Mouse (Mus musculus) stomach, postnatal 0 days (tissue): ENCODE results near the gene Homer2. TPM values are rescaled to one million over a fixed set of nuclear protein-coding genes. Genes with fewer than 3 reads are reported as not detected.
A peak's percentile ranks its signal among the peaks of the same experiment; 100 is the strongest.

Source experiments
- ATAC-seq: fragments of 200-750 bp; cut with Nextera tagmentation; 2 replicates; pipeline ENCODE4 v1.8.0; 2017; ENCODE audit not compliant: low FRiP score, low TSS enrichment
- DNase-seq: peaks from one replicate; pipeline ENCODE4 v3.0.0-alpha.2; 2016; ENCODE audit warnings: low spot score
- H3K27ac ChIP-seq: fragments of 300-500 bp; sonication (generic); replicated peaks from 2 replicates; pipeline ENCODE4 v1.5.1; 2014; ENCODE audit warnings: mild to moderate bottlenecking, control low read depth
- H3K27me3 ChIP-seq: fragments of 300-500 bp; sonication (generic); 2 replicates; pipeline ENCODE4 v1.6.1; 2014; ENCODE audit warnings: low read length; ENCODE audit not compliant: control insufficient read depth, insufficient read depth
- H3K36me3 ChIP-seq: fragments of 300-500 bp; sonication (generic); 2 replicates; pipeline ENCODE4 v1.6.1; 2014; ENCODE audit warnings: low read length, mixed read lengths; ENCODE audit not compliant: control insufficient read depth, insufficient read depth
- H3K4me1 ChIP-seq: fragments of 300-500 bp; sonication (generic); replicated peaks from 2 replicates; pipeline ENCODE4 v1.6.1; 2014; ENCODE audit warnings: antibody characterized with exemption; ENCODE audit not compliant: control insufficient read depth, insufficient read depth
- H3K4me2 ChIP-seq: fragments of 300-500 bp; sonication (generic); replicated peaks from 2 replicates; pipeline ENCODE4 v1.6.1; 2014; ENCODE audit warnings: low read depth, mild to moderate bottlenecking, control low read depth, moderate library complexity
- H3K4me3 ChIP-seq: fragments of 300-500 bp; sonication (generic); 2 replicates; pipeline ENCODE4 v1.5.1; 2014; ENCODE audit warnings: low read depth, low read length, control low read depth
- H3K9ac ChIP-seq: fragments of 300-500 bp; sonication (generic); 2 replicates; pipeline ENCODE4 v1.6.1; 2014; ENCODE audit warnings: mild to moderate bottlenecking, low read length, control low read depth, mixed read lengths
- H3K9me3 ChIP-seq: fragments of 300-500 bp; sonication (generic); 2 replicates; pipeline ENCODE4 v1.6.1; 2016; ENCODE audit warnings: low read length; ENCODE audit not compliant: control insufficient read depth
- CTCF ChIP-seq: IDR thresholded peaks from 2 replicates; pipeline ENCODE4 v1.5.1; 2016; ENCODE audit warnings: antibody characterized with exemption, low read depth, mild to moderate bottlenecking, moderate library complexity
- EP300 ChIP-seq: optimal IDR thresholded peaks from 2 replicates; pipeline ENCODE3; 2016; ENCODE audit warnings: antibody characterized with exemption
- WGBS: fragments of 180-500 bp; shearing (Covaris S2); extraction: QIAGEN DNeasy Blood & Tissue Kit; methylation state at CpG from one replicate; pipeline ENCODE4 v1.1.7; 2014; 5-methylcytosine and 5-hydroxymethylcytosine counted together
- polyA plus RNA-seq: library from polyadenylated mRNA; unstranded; fragments of >200 nt; fragmentation: Nextera tagmentation; extraction: Ambion mirVana; gene quantifications from 2 replicates; pipeline ENCODE4 v1.2.1, GENCODE M21; 2015

The Homer2 gene
- polyA plus RNA-seq, 1 experiment from 2014 or later = 47.4 TPM

DNA sequence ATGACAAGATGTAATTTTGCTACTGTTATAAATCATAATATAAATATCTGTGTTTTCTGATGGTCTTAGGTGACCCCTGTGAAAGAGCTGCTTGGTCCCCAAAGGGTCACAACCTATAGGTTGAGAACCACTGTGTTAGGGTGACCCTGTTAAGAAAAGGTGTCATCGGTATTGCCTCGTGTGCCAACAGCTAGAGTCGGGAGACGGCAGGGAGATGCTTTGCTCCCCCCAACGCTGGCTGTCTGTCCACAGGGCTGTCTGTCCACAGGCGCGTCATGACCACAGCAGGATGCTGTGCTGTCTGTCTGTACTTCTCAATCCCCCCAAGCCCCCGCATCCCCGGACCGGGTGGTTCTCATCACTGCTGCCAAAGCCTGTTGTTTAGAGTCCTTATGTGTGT is 131.7 kb downstream of the Homer2 start:
- peaks cover 3% of the 10 kb centered on the region; the same call in 1 of the 2 replicates for H3K4me1 ChIP-seq
- no peak overlapping the region for H3K4me3 ChIP-seq
- TF ChIP-seq EP300 (no peak), CTCF (no peak)
- H3K27ac ChIP-seq = no peak overlapping the region
- no peak overlapping the region for H3K4me2 ChIP-seq
- peaks cover 9% of the 10 kb centered on the region; the same call in 1 of the 2 replicates for H3K36me3 ChIP-seq
- DNase-seq (no peak), ATAC-seq (no peak)
- WGBS = 92% methylated on average over 10 of the region's 10 CpGs
- H3K9me3 ChIP-seq = no peaks in the 10 kb centered on the region
- H3K27me3 ChIP-seq = no peaks in the 10 kb centered on the region
- no peak overlapping the region for H3K9ac ChIP-seq

DNA sequence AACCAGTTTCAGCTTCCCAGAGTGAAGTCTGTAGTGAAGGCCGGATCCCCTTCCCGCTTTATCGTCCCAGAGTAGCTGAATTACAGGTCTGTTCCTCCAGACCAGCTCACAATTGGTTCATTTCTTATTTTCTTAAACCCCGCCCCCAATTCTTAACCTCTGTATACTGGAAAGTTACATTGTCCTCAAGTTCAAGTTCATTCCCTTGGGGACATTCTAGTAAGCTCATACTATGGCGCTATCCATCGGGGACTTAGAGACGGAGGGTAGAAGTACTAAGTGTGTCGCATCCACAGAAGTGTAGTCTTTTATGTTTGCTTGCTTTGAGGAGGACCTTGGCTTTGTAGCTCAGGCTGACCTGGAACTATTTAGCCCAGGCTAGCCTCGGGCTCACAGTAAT is 133.5 kb downstream of the Homer2 start:
- Histone ChIP-seq H3K27ac (no peak overlapping the region), H3K36me3 (peaks cover 9% of the 10 kb centered on the region; the same call in 1 of the 2 replicates), H3K9me3 (no peaks in the 10 kb centered on the region), H3K27me3 (no peaks in the 10 kb centered on the region), H3K4me1 (peaks cover 3% of the 10 kb centered on the region; the same call in 1 of the 2 replicates), H3K4me2 (no peak overlapping the region), H3K4me3 (no peak overlapping the region), H3K9ac (no peak overlapping the region)
- WGBS = 94% methylated on average over 9 of the region's 9 CpGs
- ATAC-seq (no peak), DNase-seq (no peak)
- TF ChIP-seq CTCF (no peak), EP300 (no peak)

DNA sequence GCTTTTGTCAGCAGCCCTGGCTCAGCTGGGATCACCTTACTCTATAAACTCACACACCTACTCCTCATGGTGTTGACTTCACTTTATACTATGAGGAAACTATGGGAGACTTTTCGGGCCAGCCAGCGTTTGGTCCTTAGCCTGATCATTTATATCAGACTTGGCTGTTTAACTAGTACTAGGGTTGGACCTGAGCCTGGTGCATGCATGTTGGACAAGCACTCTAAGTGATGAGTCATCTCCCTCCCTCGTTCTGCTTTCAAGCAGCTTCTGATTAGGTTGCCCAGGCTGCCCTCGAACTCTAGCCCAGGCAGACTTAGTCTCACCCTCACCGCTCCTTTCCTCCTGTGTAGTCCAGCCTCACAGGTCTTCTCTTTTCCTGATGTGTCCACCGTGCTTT is 133.9 kb downstream of the Homer2 start:
- no peak overlapping the region for H3K4me3 ChIP-seq
- H3K27ac ChIP-seq = 0 out of 2 replicates have a peak overlapping the region, but pooled peaks have one; percentile 30
- TF ChIP-seq CTCF (no peak), EP300 (no peak)
- no peaks in the 10 kb centered on the region for H3K9me3 ChIP-seq
- H3K9ac ChIP-seq = no peak overlapping the region
- ATAC-seq (peak; percentile 59), DNase-seq (peak; percentile 42)
- no peak overlapping the region for H3K4me2 ChIP-seq
- no peaks in the 10 kb centered on the region for H3K27me3 ChIP-seq
- H3K36me3 ChIP-seq = peaks cover 9% of the 10 kb centered on the region; the same call in 1 of the 2 replicates
- H3K4me1 ChIP-seq = peaks cover 3% of the 10 kb centered on the region; the same call in 1 of the 2 replicates
- 57% methylated on average over 6 of the region's 6 CpGs for WGBS

DNA sequence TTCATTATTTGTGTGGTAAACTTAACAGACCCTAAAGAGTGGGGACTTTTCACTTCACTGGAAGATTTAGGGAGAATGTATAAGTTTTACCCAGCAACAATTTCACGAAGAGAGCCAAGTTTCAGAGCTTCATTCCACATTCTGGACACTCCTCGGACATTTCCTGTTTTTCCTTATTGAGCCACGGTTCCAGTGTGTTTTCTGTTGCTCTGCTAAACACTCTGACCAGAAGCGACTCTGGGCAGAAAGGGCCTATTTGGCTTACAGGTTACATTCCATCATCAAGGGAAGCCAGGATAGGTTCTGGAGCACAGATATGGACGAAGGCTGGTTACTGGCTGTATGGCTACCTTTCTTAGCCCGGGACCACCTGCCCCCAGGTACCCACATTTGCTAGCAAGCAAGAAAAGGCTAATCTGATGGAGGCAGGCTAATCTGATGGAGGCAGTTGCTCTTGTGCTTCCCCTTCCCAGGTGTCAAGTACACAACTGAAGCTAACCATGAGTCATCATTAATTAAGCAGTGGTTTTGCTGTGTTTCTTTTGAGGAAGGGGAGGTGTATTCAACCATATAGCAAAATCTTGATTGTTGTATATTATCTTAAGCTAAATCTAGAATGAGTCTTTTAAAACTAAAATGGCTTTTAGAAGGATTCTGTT is 134.6 kb downstream of the Homer2 start:
- H3K27ac ChIP-seq = peak overlapping the region; percentile 97; the same call in 1 of the 2 replicates
- H3K4me2 ChIP-seq = peak overlapping the region; percentile 77
- H3K4me3 ChIP-seq = peak overlapping the region; percentile 91
- no peak for DNase-seq
- no peak for TF ChIP-seq EP300
- TF ChIP-seq CTCF = no peak
- peaks cover 4% of the 10 kb centered on the region; the same call in 1 of the 2 replicates for H3K36me3 ChIP-seq
- H3K9ac ChIP-seq = peak overlapping the region; percentile 45
- no peak for ATAC-seq
- no peaks in the 10 kb centered on the region for H3K27me3 ChIP-seq
- no peaks in the 10 kb centered on the region for H3K9me3 ChIP-seq
- 54% methylated on average over 6 of the region's 6 CpGs for WGBS
- peaks cover 3% of the 10 kb centered on the region; the same call in 1 of the 2 replicates for H3K4me1 ChIP-seq

DNA sequence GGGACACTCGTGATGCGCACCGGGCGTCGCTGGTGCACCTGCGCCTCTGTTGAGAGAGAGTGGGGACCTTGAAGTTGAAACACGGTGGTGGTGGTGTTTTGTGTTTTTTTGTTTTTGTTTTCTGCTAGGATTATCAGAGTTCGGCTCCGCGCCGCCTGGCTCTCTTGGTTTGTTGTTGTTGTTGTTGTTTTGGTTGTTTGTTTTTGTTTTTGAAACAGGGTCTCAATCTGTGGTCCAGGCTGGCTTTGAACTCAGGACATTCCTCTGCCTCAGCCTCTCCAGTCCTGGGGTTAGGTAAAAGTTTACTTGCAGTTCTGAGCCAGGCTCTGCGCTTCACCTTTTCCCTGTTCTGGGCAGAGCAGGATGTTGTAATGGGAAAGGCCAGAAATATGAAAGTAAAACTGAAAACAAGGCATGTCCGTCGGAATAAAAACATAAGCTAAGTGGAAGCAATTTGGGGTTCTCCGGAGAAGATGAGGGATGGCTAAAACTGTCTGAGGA is 135.3 kb downstream of the Homer2 start:
- Histone ChIP-seq H3K36me3 (peaks cover 3% of the 10 kb centered on the region; the same call in 1 of the 2 replicates), H3K4me2 (peak overlapping the region; percentile 77), H3K27ac (peak overlapping the region; percentile 97), H3K4me1 (peaks cover 3% of the 10 kb centered on the region; the same call in 1 of the 2 replicates), H3K9me3 (no peaks in the 10 kb centered on the region), H3K9ac (peak overlapping the region; percentile 89), H3K4me3 (peak overlapping the region; percentile 91), H3K27me3 (no peaks in the 10 kb centered on the region)
- WGBS = 12% methylated on average over 15 of the region's 15 CpGs
- TF ChIP-seq EP300 (no peak), CTCF (no peak)
- peak; percentile 31 for DNase-seq
- ATAC-seq = no peak
